Mouse (Mus musculus): ENCODE measurements at regions not wholly inside any gene's neighbourhood (a gene's known extent, or its start where the extent isn't known, plus 50 kb on each side); places are given as distances from the start of the nearest gene placed in this dataset.

DNA sequence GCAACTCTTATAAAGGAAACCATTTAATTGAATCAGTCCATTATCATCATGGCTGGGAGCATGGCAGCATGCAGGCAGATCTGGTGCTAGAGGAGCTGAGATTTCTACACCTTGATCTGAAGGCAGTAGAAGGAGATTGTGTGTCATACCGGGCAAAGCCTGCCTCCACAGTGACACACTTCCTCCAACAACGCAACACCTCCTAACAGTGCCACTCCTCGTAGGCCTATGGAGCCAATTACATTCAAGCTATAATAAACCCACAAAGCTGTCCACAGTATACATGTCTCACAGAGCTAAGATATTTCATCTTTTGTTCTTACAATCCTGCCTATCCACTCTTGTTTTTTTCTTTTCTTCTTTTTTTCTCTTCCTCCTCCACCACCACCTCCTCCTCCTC, 141.8 kb downstream of the Csl start:
- WGBS = 92% methylated on average over 3 of the region's 3 CpGs

DNA sequence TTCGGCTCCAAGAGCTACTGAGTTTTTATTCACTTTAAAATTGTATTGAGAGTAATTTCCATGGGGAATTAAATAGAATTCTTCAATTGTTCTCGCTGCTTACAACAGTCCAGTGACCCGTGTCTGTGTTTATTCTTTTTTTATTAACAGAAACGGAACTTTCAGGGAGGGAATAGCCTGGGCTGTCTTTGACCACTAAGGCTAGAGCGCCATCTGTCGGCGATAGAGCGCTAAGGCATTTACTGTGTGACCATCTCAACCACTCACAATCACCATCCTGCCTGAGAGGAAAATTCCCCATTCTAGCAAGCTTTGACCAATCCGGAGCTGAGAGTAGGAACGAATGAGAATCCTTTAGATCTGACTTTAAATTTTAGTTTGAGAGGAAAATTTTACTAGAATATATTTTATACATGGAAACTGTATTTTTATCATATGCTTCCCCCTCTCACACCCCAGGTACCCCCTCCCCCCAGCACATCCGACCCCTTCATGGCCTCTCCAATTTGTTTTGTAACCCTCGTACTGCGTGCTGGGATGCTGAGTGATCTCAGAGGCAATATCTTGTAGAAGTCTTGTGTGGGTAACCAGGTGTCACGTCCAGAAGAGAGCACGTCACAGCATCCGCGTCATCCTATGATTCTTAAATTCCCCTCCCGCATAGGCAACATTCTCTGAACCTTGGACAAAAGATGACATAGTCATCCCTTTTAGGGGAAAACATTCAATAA, 139.9 kb downstream of the Csl start:
- no peaks in the 10 kb centered on the region for H3K9me3 ChIP-seq
- H3K27me3 ChIP-seq (replicated peaks) = no peaks in the 10 kb centered on the region
- no peak overlapping the region for H3K9ac ChIP-seq
- WGBS = 48% methylated on average over 18 of the region's 18 CpGs
- no peaks in the 10 kb centered on the region for H3K36me3 ChIP-seq (replicated peaks)
- no peaks in the 10 kb centered on the region for H3K4me1 ChIP-seq
- H3K4me3 ChIP-seq = no peak overlapping the region
- peak overlapping the region; percentile 31 for H3K4me2 ChIP-seq
- no peak overlapping the region for H3K27ac ChIP-seq
- peak; percentile 56 for ATAC-seq (replicated peaks)

More for the DNA sequence above, 141.8 kb downstream of the Csl start:
- H3K4me3 ChIP-seq = no peak overlapping the region
- no peak overlapping the region for H3K4me2 ChIP-seq
- H3K27ac ChIP-seq = no peak overlapping the region
- no peak overlapping the region for H3K9ac ChIP-seq
- no peaks in the 10 kb centered on the region for H3K36me3 ChIP-seq (replicated peaks)
- no peaks in the 10 kb centered on the region for H3K4me1 ChIP-seq
- no peaks in the 10 kb centered on the region for H3K27me3 ChIP-seq (replicated peaks)
- no peak for ATAC-seq (replicated peaks)
- H3K9me3 ChIP-seq = no peaks in the 10 kb centered on the region

DNA sequence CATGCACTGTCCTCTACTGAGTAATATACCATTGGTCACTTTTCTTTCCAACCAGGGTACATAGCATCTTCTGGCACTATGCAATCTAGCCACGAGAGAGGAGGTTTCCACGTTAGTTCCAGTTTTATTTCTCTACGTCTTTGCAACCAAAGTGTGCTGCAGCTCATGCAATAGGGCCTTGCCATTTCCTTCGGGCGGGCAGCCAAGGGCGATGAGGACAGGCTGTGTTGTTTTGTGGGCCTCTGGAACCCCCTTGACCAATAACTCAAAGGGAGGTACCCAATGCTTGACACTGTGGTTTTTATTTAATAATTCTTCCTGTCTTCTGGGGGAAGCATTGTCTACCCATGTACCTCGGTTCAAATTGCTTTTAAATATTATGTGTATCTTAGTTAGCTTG, 139.0 kb downstream of the Csl start:
- no peaks in the 10 kb centered on the region for H3K27me3 ChIP-seq (replicated peaks)
- H3K9ac ChIP-seq = no peak overlapping the region
- H3K27ac ChIP-seq = no peak overlapping the region
- H3K4me3 ChIP-seq = no peak overlapping the region
- no peaks in the 10 kb centered on the region for H3K36me3 ChIP-seq (replicated peaks)
- no peaks in the 10 kb centered on the region for H3K4me1 ChIP-seq
- 88% methylated on average over 7 of the region's 7 CpGs for WGBS
- no peaks in the 10 kb centered on the region for H3K9me3 ChIP-seq
- H3K4me2 ChIP-seq = no peak overlapping the region
- ATAC-seq (replicated peaks) = no peak

DNA sequence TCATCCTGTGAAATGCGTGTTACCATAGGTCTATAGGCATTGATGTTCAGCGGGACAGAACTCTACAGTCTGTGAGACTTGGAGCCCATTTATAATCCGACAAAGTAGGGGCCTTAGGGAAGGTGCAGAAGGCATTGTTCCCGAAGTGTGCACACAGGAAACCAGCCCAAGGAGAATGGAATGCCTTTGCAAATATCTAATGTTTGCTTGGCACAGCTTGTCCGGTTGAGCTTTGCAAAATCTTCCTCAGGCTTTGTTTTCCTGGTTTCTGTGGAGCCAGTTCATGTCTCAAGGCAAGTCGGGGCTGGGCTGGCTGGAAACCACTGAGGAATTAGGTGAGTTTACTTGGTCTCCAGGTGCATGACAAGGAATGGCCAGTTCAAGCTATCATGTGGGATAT, 132.1 kb downstream of the Csl start:
- Histone ChIP-seq H3K36me3 (replicated peaks) (no peaks in the 10 kb centered on the region), H3K27me3 (replicated peaks) (no peaks in the 10 kb centered on the region), H3K4me3 (no peak overlapping the region), H3K9me3 (no peaks in the 10 kb centered on the region), H3K9ac (no peak overlapping the region), H3K27ac (no peak overlapping the region), H3K4me2 (no peak overlapping the region), H3K4me1 (no peaks in the 10 kb centered on the region)
- ATAC-seq (replicated peaks) = no peak
- 80% methylated on average over 6 of the region's 6 CpGs for WGBS

DNA sequence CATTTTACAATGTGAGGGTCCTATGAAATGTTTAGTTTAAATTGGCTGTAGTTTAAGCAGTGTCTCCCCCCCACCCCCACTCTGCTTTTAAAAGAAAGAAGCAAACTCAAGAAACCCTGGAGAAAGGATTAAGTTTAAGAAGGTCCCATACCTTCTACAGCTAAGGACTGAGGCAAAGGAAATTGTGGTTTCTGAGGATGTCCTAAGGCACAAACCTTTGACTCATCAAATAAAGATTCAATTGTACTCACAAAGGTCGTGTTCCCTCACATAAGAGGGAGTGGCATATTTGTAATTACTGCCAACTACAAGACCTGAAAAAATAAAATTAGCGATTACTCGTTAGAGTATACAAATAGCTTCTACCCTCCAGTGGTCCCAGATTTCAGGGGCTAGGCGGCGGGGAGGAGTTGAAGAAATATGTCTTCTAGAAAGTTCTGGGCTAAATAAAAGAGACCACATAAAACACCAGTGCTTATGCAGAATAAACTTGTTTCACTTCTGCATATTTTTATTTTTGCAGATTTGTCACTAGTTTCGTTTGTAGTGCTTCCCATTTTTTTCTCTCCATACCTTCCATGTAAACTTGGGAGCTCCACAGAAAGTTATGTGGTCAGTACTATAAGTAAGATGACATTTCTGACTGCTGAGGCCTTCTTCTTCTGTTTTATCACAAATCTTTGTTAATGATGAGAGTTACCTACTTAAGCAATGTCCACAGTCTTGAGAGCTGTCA, 127.0 kb downstream of the Csl start:
- H3K4me3 ChIP-seq = no peak overlapping the region
- no peaks in the 10 kb centered on the region for H3K36me3 ChIP-seq (replicated peaks)
- no peak for ATAC-seq (replicated peaks)
- H3K27me3 ChIP-seq (replicated peaks) = no peaks in the 10 kb centered on the region
- H3K4me2 ChIP-seq = no peak overlapping the region
- H3K4me1 ChIP-seq = no peaks in the 10 kb centered on the region
- H3K9ac ChIP-seq = no peak overlapping the region
- 77% methylated on average over 6 of the region's 6 CpGs for WGBS
- H3K9me3 ChIP-seq = no peaks in the 10 kb centered on the region
- H3K27ac ChIP-seq = no peak overlapping the region

DNA sequence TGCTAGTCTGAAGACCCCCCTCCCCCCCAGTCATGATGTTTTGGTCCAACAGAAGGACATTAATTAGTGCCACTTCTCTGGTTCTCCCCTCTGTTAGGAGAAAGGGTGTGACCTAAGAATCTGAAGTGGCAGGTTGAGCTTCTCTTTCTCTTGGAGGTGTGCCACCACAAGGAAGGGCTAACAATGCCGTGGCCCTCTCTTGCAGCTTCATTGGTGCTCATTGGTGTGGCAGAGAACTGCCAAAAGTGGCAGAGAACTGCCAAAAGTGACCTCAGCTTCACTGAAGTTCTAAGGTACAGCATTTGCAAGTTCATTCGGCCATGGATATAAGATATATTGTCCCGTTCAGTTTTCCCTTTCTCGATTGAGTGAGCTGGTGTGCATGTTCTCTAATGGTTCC, 123.7 kb downstream of the Csl start:
- Histone ChIP-seq H3K27ac (no peak overlapping the region), H3K9ac (no peak overlapping the region)
- no peak for ATAC-seq (replicated peaks)

DNA sequence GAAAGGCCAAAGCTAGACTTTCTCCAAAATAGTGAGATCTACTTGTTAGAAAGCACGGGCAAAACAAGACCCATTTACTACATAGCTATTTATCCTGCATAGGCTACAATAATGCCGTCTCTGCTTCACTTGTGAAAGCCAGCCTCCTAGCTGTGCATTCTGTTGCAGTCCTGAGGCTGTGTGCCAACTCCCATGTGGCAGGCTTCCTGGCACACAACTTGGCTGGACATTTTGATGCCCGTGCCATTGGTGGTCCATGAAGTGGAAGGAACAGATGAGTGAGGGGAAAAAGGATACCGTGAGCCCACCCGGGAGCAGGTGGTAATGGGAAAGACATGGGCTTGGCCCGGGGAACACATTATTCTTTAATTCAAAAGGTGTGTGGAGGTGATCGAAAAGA, 120.4 kb downstream of the Csl start:
- Histone ChIP-seq H3K4me2 (no peak overlapping the region), H3K27me3 (replicated peaks) (no peaks in the 10 kb centered on the region), H3K9ac (no peak overlapping the region), H3K9me3 (no peaks in the 10 kb centered on the region), H3K4me3 (no peak overlapping the region), H3K27ac (no peak overlapping the region), H3K36me3 (replicated peaks) (no peaks in the 10 kb centered on the region), H3K4me1 (0 out of 2 replicates have a peak, but pooled peaks cover 3% of the 10 kb centered on the region)
- peak; percentile 67 for ATAC-seq (replicated peaks)
- WGBS = 61% methylated on average over 7 of the region's 7 CpGs

More for the DNA sequence above, 123.7 kb downstream of the Csl start:
- Histone ChIP-seq H3K4me1 (no peaks in the 10 kb centered on the region), H3K36me3 (replicated peaks) (no peaks in the 10 kb centered on the region), H3K4me2 (no peak overlapping the region), H3K9me3 (no peaks in the 10 kb centered on the region), H3K27me3 (replicated peaks) (no peaks in the 10 kb centered on the region), H3K4me3 (no peak overlapping the region)
- WGBS = 83% methylated on average over 4 of the region's 4 CpGs

DNA sequence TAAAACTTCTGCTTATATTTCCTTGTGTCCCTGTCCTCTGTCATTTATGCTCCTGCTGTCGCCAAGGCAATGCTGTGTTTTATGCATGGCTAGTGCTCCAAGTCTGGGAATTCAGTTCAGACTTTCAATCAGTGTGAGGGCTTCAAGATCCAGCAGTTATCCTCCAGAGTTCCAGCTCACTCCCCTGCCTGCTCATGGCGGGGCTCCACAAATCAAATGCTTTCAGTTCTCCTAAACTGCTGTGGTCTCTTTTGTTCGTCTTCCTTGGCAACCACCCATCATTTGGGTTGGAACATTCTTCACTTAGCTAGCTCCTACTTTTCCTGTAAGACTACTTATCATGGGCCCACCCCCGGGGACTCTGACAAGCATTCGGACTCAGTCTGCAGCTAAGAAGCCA, 120.0 kb downstream of the Csl start:
- no peak overlapping the region for H3K4me2 ChIP-seq
- no peak overlapping the region for H3K27ac ChIP-seq
- H3K9ac ChIP-seq = no peak overlapping the region
- H3K4me1 ChIP-seq = 0 out of 2 replicates have a peak, but pooled peaks cover 3% of the 10 kb centered on the region
- H3K36me3 ChIP-seq (replicated peaks) = no peaks in the 10 kb centered on the region
- no peaks in the 10 kb centered on the region for H3K9me3 ChIP-seq
- no peaks in the 10 kb centered on the region for H3K27me3 ChIP-seq (replicated peaks)
- 42% methylated on average over 5 of the region's 5 CpGs for WGBS
- peak; percentile 69 for ATAC-seq (replicated peaks)
- H3K4me3 ChIP-seq = no peak overlapping the region

DNA sequence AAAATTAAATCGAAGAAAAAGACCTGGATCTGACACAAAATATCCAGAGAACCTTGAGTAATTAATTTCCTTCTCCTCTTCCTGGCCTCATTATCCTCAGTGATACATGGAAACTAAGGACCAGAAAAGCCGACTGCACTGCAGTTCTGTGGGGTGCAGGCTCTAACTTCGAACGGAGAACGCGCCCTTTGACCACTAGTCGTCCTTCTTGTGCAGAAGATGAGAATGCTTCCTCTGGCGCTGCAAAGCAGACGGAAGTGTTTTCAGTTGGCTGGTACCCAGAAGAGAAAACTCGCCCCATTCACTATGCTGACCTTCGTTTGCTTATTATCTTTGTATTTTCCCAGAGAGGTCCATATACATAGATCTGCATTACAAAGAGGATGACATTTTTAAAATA, 117.7 kb downstream of the Csl start:
- H3K4me1 ChIP-seq = 0 out of 2 replicates have a peak, but pooled peaks cover 3% of the 10 kb centered on the region
- no peak overlapping the region for H3K4me3 ChIP-seq
- ATAC-seq (replicated peaks) = peak; percentile 85
- no peaks in the 10 kb centered on the region for H3K36me3 ChIP-seq (replicated peaks)
- H3K27ac ChIP-seq = no peak overlapping the region
- H3K27me3 ChIP-seq (replicated peaks) = no peaks in the 10 kb centered on the region
- 10% methylated on average over 11 of the region's 11 CpGs for WGBS
- H3K4me2 ChIP-seq = no peak overlapping the region
- H3K9me3 ChIP-seq = no peaks in the 10 kb centered on the region
- H3K9ac ChIP-seq = no peak overlapping the region

DNA sequence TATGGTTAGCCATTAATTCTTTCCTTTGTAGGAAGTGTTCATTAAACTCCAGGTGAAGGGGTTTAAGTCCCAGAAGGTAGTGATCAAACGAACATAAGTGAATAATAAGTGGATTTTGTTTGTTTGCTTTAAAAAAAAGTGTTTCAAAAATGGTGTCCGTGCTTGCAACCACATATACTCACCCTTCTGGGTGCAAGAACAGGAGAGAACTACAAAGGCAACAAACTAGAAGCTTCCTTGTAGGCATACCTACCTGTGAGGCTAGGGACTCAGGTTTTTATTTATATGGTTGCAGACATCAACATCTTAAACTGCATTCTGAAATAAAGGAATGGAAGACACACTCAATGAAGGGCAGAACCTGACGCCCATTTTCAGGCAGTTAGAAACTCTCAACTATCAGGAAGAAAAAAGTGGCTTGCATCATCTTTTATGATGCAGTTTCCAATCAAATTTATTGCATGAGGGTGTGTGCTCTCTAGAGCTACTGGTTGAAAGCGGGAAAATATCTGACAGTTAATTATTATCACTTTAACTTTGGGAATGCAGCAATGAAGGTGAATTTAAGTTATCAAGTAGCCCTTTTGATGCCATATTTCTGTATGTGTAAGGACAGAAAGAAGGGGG, 117.1 kb downstream of the Csl start:
- 66% methylated on average over 4 of the region's 4 CpGs for WGBS
- H3K27ac ChIP-seq = no peak overlapping the region
- H3K27me3 ChIP-seq (replicated peaks) = no peaks in the 10 kb centered on the region
- H3K9me3 ChIP-seq = no peaks in the 10 kb centered on the region
- H3K9ac ChIP-seq = no peak overlapping the region
- ATAC-seq (replicated peaks) = no peak
- no peaks in the 10 kb centered on the region for H3K36me3 ChIP-seq (replicated peaks)
- no peak overlapping the region for H3K4me3 ChIP-seq
- H3K4me2 ChIP-seq = no peak overlapping the region
- 0 out of 2 replicates have a peak, but pooled peaks cover 3% of the 10 kb centered on the region for H3K4me1 ChIP-seq

DNA sequence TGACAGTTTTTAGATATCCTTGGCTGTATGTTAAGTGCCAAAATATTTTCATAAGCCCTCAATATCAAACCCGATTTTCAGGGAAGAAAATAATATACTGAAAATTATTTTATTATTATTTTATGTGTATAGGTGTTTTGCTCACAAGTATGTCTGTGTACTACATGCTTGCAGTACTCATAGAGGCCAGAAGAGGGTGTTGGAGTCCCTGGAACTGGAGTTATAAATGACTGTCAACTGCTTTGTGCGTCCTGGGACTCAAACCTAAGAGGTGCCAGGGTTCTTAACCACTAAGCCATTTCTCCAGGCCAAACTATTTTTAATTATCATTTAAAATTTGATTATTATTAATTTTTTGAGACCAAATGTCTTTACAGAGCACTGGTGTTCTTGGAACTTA, 114.5 kb downstream of the Csl start:
- H3K4me1 ChIP-seq = 0 out of 2 replicates have a peak, but pooled peaks cover 3% of the 10 kb centered on the region
- no peaks in the 10 kb centered on the region for H3K36me3 ChIP-seq (replicated peaks)
- 54% methylated on average over 2 of the region's 2 CpGs for WGBS
- no peak overlapping the region for H3K27ac ChIP-seq
- no peaks in the 10 kb centered on the region for H3K27me3 ChIP-seq (replicated peaks)
- no peak overlapping the region for H3K4me3 ChIP-seq
- no peak for ATAC-seq (replicated peaks)
- no peak overlapping the region for H3K4me2 ChIP-seq
- H3K9me3 ChIP-seq = no peaks in the 10 kb centered on the region
- H3K9ac ChIP-seq = no peak overlapping the region

DNA sequence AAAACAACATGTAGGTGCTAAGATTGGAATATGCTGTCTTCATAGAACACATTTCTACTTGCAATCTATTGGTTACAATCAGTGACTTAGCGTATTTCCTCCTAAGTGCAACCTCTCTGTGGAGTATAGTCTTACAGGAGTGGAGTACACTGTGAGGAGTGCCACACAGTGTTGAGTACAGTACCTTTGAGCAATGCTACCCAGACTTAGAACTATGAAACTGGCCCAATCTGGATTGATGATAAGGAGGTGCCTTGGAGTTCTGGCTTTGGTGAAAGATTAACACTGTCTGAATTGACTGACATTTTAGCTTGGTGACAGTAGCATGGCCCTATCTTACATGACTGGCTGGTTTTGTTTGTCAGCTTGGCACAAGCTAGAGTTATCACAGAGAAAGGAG, 107.4 kb downstream of the Csl start:
- Histone ChIP-seq H3K4me3 (no peak overlapping the region), H3K36me3 (replicated peaks) (no peaks in the 10 kb centered on the region), H3K27ac (no peak overlapping the region), H3K27me3 (replicated peaks) (no peaks in the 10 kb centered on the region), H3K4me2 (no peak overlapping the region), H3K9ac (no peak overlapping the region), H3K4me1 (no peaks in the 10 kb centered on the region), H3K9me3 (no peaks in the 10 kb centered on the region)
- no peak for ATAC-seq (replicated peaks)
- WGBS = 90% methylated on average over 1 of the region's 1 CpGs
